Mouse (Mus musculus) left cerebral cortex, postnatal 36 days (tissue): ENCODE results near the gene Suclg2. TPM values are rescaled to one million over a fixed set of nuclear protein-coding genes. Genes with fewer than 3 reads are reported as not detected.

ENCODE experiments used
- DNase-seq, 2 experiments: peaks; one replicate each; pipeline ENCODE4 v3.0.0; 2021 to 2022; ENCODE audit warnings: low spot score in 2 of 2, mixed read lengths in 1 of 2
- intact Hi-C: fragments of 180-260 bp; cut with DNase I; formaldehyde crosslinking; loops from one replicate; pipeline ENCODE4 v1.15.1; 2025
- total RNA-seq, 2 experiments: library from RNA; stranded (reverse); gene quantifications; 2 replicates each; pipeline ENCODE4 v1.2.3; 2021

The Suclg2 gene
- 10 to 100 TPM; 15.9 to 17.6 TPM for total RNA-seq

DNA sequence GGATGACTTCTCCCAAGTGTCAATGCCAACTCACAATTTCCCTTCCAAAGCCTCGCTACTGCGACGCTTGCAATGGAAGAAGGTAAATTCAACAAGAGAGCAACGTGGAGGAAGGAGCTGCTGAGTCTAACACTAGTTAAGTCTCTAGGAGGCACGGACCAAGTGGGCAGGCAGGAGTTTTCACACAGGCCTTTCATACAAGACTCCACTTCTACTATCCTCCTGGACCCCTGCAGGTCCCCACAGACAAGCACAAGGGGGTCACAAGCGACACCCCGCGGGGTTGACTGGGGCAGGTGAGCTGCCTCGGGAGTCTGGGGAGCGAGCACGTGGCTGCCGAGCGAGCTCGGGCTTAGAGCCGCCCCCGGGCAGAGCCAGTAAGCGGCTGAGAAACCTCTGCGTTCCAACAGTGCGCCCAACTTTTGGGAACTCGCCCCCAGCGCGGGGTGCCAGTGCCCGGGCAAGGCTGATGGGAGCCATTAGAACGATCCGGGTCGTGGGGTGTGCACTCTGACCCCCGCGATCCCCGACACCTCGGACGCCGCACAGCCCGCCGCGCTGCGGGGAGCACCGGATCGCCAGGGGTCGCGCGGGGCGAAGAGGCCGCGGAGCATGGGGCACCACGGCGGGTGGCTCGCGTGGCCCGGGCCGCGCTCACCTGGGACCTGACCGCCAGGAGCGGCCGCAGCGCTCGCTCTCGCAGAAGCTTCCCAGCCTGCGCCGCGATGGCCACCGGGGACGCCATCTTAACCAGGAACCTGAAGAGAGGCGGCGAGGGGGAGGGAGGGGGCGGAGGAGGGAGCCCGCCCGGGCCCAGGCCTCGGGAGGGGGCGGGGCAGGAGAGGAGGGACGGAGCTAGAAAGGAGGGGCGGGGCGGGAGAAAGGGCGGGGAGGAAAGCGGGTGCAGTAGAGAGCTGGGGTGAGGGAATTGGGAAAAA lies at the start of gene Suclg2:
Gene Suclg2 (minus strand): TSS at position 770 of the 938 bp plus-strand sequence.
- DNase-seq, result peak; percentile 71 to 72
- intact Hi-C loops, result no loop called here

DNA sequence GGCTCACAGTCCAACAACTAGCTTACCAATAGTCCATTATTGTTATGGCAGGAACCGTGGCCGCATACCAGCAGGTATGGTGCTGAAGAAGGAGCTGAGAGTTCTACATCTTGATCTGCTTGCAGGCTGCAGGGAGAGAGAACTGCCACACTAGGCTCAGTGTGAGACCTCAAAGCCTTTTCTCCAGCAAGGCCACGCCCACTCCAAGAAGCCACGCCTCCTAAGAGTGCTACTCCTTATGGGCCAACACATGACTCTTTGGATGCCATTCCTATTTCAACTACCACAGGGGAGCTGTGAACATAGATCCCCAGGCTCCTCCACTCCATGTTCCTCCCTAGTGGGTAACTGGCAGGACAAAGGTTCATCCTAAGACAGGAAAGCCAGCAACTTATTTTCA lies 48.0 kb upstream of the Suclg2 start:
- intact Hi-C loops, result no loop called here

DNA sequence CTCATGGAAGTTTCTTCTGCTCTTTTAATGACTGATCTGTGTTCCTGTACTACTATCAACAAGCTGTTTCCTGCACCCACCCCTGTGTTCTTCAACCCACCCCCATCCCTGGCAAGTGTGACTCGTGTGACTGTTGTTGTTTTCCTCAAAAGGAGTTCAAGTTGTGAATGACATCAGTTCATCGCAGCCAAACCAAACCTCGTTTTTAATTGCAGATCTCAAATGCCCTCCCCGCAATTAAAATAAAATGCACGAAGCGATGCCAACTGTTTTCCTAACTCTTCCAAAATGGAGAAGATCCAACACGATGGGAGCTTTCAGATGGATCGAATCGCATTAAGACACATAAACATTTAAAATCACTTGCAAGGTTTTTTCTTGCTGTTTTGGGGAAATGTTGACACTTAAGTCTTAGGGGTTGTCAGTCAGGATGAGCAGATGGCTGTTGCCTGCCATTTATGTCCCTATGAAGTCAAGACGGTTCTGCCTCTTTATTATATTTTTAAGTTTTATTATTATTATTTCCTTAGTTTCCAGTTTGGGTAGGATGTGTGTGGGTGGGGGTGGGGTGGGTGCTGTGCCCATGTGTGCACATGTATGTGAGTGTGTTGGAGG lies 41.1 kb upstream of the Suclg2 start:
- intact Hi-C loops, result no loop called here
- no peak for DNase-seq

More for the DNA sequence above, 48.0 kb upstream of the Suclg2 start:
- DNase-seq, result no peak

DNA sequence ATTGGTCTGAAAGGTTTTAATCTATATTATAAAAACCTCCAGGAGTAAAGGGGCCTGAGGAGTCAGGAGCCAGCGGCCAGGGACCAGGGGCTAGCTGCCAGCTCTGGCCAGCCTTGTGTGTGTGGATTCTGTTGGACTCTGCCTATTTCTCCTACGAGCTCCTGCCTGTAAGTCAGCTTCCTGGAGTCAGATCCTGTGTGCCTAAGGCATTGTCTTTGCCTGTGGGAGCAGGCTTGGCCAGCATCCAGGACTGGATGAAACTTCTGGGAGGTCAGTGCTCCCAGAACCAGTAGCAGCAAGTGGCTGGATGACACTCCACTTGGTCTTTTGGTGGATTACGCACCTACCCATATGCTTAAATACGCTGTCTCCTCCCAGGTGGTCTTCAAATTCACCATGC lies 23.8 kb upstream of the Suclg2 start:
- intact Hi-C loops, result no loop called here
- no peak for DNase-seq

DNA sequence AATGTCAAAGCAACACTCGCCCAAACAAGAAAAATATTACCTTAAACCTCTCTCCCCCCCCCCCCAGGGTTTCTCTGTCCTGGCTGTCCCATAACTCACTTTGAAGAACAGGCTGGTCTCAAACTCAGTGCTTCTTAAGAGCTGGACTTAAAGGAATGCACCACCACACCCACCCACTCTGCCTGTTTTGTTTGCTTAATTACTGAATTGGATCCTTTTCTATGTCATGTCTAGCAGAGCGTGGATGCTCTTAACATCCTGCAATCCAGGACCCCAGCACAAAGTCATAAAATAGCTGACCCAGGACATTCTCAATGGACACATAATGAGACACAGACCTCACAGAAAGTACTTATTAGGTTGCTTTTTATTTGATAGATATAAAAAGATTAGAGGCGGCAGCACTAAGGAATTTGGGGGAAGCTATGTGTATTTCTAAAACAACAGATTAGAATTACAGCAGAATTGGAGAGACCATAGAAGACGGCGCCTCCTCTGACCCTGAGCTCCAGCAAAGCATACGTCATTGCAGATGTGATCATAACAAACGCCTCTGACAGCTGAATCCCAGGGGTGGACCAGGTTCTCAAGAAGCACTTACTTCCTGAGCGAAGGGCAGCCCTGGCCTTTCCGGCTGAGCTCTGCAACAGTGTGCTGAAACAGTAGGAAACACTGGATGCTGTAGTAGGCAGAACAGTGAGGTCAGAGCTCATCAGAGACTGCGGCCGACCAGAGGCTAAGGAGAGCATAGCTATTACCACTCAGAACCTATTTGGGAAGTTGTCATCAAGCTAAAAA lies 13.2 kb upstream of the Suclg2 start:
- DNase-seq, result no peak
- intact Hi-C loops, result no loop called here

DNA sequence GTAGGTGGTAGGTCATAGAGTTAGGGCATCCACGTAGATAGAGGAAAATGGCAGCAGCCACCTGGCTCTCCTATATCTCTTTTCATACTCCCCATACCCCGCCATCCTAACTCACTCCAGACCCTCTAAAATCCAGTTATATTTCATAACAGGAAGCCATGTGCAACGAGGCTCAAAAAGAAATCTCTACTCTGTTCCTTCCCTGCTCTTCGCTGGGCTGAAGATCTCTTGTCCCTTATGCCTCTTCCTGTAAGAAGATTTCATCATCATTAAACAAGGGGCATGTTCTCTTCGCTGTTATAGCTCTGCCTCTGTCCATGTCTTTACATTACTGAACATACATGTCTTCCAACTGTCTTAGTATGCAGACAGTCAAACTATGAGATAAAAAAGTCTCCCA lies 10.8 kb upstream of the Suclg2 start:
- DNase-seq, result no peak
- intact Hi-C loops, result no loop called here

DNA sequence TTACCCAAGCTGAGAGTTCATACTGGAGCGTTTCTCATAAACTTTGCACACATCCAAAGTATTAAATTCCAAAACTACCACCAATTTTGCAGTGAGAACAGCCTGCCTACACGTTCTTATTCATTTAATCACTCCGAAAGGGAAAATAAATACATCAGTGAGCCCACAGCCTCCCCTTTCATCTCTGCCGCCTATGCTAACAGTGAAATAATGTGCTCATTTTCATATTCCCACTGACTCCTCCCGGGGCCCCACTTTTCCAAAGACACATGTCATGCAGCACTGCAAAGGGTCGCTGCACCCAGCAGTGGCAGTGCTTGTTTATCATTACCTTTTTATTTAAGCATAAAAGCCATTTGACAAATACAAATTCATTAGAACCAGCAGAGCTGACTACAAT lies 6.7 kb upstream of the Suclg2 start:
- intact Hi-C loops, result no loop called here
- DNase-seq, result no peak

DNA sequence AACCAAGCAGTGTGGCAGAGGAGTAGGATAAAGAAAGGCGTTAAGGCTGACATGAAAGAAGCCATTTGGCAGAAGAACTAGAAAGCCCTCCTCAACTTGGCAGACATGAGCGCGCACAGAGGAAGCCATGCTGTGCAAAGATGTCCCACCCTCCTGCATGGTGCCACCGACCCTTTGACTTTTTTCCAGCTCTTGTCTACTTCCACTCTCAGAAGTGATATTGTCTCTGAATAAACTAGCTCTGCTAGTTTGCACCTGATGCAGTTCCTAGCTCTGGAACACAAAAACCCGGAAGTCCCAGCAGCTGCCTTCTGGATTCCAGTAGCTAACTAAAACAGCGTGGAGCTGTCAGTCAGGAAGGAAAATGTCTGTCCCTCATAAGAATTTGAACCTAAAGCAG lies 4.8 kb upstream of the Suclg2 start:
- no peak for DNase-seq
- intact Hi-C loops, result no loop called here

DNA sequence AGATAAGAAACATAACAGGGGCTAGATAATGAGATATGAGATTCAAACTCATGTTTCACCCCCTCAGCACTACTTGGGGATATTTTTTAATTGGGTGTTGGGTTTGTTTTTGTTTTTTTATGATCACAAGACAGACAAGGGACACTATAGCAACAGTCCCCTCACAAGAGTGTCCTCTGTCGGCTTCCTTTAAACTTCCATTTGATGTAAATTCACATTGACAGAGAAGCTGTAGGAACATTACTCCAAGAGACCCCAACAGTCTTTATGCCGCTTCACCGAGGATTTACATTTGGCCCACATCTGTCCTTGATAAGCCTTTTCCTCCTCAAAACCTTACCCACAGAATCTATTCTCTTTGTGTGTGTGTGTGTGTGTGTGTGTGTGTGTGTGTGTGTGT lies 1.2 kb upstream of the Suclg2 start:
- intact Hi-C loops, result no loop called here

DNA sequence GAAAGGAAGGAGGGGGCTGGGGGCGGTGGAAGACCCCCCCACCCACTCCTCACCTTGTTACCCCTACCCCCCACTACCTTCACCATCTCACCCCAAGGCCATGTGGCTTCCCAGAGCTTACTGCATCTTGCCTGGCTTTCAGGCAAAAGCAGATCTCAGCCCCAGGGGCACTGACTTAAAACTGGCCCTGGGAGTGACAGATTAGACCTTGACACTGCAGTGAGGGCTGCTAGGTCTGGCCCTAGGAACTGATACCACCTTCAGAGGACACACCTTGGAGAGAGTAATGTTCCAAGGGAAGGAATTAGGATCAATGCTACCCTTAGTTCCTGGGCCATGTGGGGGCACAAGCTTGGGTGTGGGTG lies 351 bp upstream of the Suclg2 start:
- intact Hi-C loops, result no loop called here

More for the DNA sequence above, 1.2 kb upstream of the Suclg2 start:
- no peak for DNase-seq

DNA sequence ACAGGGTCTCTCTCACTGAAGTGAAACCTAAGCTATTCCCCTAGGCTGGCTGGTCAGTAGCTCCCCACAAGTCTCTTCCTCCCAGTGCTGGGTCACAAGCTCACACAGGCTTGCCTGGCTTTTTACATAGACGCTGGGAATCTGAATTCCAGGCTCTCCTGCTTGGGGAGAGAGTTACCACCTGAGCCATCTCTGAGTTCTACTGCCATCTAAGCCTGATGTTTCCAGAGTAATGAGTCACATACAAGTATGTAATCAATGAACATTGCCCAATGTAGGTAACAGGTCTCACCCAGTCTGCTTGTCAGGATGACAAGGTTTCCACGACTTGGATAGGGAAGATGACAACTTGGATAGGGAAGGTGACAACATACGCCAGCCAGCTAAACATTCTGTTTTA lies 1.5 kb downstream of the Suclg2 start:
- DNase-seq, result no peak
- intact Hi-C loops, result no loop called here

More for the DNA sequence above, 351 bp upstream of the Suclg2 start:
- DNase-seq, result no peak

DNA sequence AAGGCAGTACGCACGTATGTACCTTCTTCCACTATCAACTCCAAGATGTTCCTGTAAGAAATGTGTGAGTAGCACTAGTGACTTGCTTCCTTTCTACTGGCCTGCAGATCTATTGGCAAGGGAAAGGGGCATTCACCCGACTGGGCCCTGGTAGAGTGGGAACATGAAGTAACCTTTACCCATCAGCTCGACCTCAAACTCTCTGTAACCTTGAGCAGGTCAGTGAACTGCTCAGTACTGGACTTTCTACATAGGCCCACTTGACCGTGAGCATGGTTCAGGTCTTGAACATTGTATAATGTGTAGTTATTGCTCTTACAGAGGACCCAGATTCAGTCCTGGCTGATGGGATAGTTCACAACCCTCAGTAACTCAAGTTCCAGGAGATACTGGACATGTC lies 2.1 kb downstream of the Suclg2 start:
- intact Hi-C loops, result no loop called here
- DNase-seq, result no peak

DNA sequence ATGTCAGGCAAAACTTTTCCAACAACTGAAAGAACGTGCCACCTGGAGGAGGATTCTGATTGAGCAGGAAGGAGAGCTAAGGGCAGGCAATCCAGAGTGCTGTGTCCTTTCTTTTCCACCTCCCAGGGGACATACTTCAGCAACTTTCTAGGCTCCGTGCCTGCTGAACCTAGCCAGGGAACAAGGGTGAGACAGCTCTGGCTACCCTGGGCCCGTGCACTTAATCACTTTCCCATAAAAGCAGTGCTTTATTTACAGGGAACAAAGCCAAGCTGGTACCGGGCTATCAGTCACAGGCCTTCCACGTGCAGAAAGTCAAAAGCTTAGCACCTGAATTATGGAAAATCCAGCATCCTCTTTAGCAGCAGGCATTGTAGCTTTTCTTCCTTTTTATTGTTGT lies 5.4 kb downstream of the Suclg2 start:
- no peak for DNase-seq
- intact Hi-C loops, result no loop called here

DNA sequence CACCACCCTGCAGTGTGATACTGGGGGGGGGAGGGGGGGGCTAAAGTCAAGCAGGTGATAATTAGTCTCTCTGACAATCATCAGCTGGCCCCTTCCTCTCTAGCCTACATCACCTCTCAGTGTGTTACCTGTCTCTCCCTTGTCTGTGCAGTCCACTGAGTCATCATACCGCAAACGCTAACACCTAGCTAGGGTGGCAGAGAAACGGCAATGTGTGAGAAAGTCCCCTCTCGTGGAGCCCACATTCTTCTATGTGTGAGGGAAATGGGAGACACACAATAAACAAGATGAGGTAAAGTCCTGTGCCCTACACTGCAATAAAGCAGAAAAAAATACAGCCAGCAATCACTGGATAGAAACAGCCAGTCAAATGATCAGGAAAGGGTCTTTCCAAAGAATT lies 6.5 kb downstream of the Suclg2 start:
- intact Hi-C loops, result no loop called here
- DNase-seq, result no peak

DNA sequence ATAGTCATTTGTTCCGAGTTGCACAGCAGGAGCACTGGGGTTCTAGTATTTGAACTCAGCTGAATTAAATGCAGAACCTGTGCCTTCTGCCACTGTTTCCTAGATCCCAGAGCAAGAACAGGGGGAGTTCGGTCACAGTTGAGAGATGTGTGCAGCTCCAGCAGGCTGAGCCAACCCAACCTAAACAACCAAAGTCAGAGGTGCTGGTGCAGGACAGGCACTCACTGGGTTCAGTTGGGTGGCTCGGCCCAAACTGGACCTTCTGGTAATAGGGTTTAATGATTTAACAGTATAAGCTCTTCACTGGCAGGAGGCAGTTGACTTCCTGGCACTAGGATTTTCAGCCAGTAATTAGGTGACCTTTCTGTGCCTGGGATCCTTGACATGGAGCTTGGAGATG lies 6.9 kb downstream of the Suclg2 start:
- intact Hi-C loops, result no loop called here
- no peak for DNase-seq

DNA sequence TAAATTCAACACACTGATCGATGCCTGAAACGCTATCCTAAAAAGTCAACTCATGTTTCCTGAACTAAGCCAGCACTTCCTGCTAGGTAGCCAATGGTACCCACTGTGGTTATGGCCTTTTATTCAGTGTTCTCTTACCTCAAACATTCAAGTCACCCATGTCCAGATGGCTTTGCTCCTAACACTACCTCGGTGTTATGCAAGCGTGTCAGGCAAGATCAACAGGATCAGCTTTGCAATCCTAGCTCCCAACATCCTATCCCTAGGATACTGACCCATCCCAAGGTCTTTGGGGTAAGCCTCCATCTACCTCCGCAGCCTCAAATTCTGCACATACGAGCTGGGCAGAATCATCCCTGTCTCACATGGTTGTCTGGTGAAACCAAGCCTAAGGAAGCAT lies 7.7 kb downstream of the Suclg2 start:
- no peak for DNase-seq
- intact Hi-C loops, result no loop called here

DNA sequence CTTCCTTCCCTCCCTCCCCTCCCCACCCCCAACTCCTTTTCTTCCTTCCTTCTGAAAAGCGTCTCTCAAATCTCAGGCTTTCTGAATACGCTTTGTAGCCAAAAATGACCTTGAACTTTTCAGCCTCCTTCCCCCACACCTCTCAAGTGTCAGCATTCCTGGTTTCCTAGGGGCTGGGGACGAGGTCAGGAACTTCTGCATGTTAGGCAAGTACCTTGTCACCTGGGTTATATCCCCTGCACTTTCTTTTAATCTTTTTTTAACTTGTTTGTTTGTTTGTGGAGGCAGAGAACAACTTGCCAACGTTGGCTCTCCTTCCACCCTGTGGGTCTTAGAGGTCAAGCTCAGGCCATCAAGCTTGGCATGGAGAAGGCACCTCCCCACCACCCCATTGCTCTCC lies 9.1 kb downstream of the Suclg2 start:
- intact Hi-C loops, result no loop called here

DNA sequence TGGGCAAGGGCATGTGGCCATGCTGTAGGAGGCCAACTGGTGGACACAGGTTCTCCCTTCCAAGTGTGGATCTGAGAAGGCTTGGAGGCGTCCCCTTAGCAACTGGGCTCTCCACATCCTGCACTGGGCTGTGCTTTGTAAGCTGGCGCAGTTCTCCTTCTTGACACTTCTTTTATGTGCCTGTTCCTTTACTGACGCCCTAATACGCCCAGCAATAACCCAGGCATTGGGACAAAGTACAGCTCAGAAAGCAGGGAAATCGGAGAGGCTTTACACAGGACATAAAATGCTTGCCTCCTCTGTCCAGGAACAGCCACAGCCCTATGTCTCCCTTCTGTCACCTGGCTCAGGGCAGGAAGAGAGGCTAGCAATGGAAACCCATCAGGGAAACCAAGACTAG lies 9.5 kb downstream of the Suclg2 start:
- intact Hi-C loops, result no loop called here

More for the DNA sequence above, 9.1 kb downstream of the Suclg2 start:
- DNase-seq, result no peak

DNA sequence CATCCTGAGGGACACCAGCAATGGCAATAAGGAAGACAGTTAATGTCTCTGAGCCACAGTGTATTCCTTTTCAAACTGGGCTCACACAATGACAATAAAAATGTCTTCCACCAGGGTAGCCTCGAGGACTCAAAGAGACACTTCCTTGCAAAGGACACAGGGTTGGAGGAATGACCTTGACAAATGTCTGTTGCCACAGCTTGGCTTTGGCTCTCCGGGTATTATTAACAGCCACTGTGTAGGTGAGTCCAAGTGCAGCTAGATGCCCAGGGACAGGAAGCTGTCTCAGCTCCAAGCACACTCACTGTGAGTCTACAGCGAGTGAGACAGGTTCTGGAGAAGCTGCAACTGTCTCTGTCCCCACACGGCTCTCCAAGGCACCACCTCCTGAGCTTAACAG lies 14.0 kb downstream of the Suclg2 start:
- no peak for DNase-seq
- intact Hi-C loops, result no loop called here

More for the DNA sequence above, 9.5 kb downstream of the Suclg2 start:
- DNase-seq, result no peak

DNA sequence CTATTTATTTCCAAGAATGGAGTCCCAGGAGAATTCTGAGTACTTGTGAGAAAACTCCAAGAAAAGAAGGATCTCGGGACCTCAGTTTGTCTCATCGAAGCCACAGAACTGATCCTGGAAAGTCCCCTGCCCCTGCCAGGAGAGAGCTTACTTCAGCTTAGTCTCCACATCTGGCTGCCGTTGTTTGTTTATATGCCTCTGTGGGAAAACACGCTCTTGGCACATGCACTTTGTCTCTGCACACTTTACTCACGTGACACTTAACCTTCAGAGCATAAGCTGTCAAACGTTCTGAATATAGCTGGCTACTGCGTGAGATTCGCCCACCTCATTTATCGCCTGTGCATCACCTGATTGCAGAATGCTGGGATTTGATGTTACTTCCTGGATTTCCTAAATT lies 16.4 kb downstream of the Suclg2 start:
- intact Hi-C loops, result no loop called here
- DNase-seq, result no peak
